Mouse (Mus musculus) neural tube, embryonic 12.5 days (tissue): ENCODE measurements around the gene Cacna1d. TPM values are rescaled to one million over a fixed set of nuclear protein-coding genes. Genes with fewer than 3 reads are reported as not detected.

Source experiments
- ATAC-seq: fragments of 200-750 bp; cut with Nextera tagmentation; 2 replicates; pipeline ENCODE4 v1.8.0; 2017; ENCODE audit warnings: low read depth, mild to moderate bottlenecking, moderate TSS enrichment, moderate library complexity; ENCODE audit not compliant: low FRiP score
- H3K27ac ChIP-seq: fragments of 300-500 bp; sonication (generic); 2 replicates; pipeline ENCODE4 v1.5.1; 2016
- H3K27me3 ChIP-seq: fragments of 300-500 bp; sonication (generic); replicated peaks from 2 replicates; pipeline ENCODE4 v1.6.1; 2016; ENCODE audit warnings: mild to moderate bottlenecking
- H3K36me3 ChIP-seq: fragments of 300-500 bp; sonication (generic); 2 replicates; pipeline ENCODE4 v1.6.1; 2016; ENCODE audit warnings: mild to moderate bottlenecking
- H3K4me1 ChIP-seq: fragments of 300-500 bp; sonication (generic); 2 replicates; pipeline ENCODE4 v1.6.1; 2016
- H3K4me2 ChIP-seq: fragments of 300-500 bp; sonication (generic); replicated peaks from 2 replicates; pipeline ENCODE4 v1.6.1; 2016; ENCODE audit warnings: mild to moderate bottlenecking
- H3K4me3 ChIP-seq: fragments of 300-500 bp; sonication (generic); 2 replicates; pipeline ENCODE4 v1.5.1; 2016
- H3K9ac ChIP-seq: fragments of 300-500 bp; sonication (generic); 2 replicates; pipeline ENCODE4 v1.6.1; 2016; ENCODE audit warnings: mild to moderate bottlenecking
- H3K9me3 ChIP-seq: fragments of 300-500 bp; sonication (generic); 2 replicates; pipeline ENCODE4 v1.6.1; 2016; ENCODE audit warnings: mild to moderate bottlenecking
- WGBS: fragments of 180-500 bp; shearing (Covaris S2); methylation state at CpG from one replicate; pipeline ENCODE4 v1.1.7; 2016; 5-methylcytosine and 5-hydroxymethylcytosine counted together
- polyA plus RNA-seq: library from polyadenylated mRNA; unstranded; fragments of >200 nt; fragmentation: Nextera tagmentation; extraction: Ambion mirVana; gene quantifications from 2 replicates; pipeline ENCODE4 v1.2.1, GENCODE M21; 2016

Gene Cacna1d
- polyA plus RNA-seq, 1 experiment from 2014 or later = 3.0 TPM

DNA sequence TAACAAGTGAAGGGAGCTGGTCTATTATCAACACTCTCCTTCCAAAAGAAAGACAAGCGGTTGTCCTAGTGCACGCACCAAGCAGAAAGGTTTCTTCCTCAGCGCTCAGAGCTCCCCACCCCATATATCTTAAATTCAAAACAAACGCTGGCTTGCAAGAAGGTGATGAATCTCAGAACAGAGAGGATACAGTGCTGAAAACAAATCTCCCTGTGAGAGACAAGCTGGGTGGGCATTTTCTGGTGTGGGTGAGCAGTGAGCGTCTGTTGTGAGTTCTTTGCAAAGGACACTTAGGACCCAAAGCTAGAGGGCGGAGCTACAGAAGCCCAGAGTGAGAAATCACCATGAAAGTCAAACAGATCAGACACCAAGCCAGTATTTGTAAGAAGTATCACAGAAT lies 72.2 kb downstream of the Cacna1d start:
- no peaks in the 10 kb centered on the region for H3K36me3 ChIP-seq
- no peaks in the 10 kb centered on the region for H3K9me3 ChIP-seq
- no peak overlapping the region for H3K4me3 ChIP-seq
- H3K9ac ChIP-seq = no peak overlapping the region
- H3K4me1 ChIP-seq = no peaks in the 10 kb centered on the region
- 0 out of 2 replicates have a peak, but pooled peaks have one; percentile 29 for ATAC-seq
- 55% methylated on average over 6 of the region's 6 CpGs for WGBS
- no peaks in the 10 kb centered on the region for H3K27me3 ChIP-seq
- no peak overlapping the region for H3K27ac ChIP-seq
- H3K4me2 ChIP-seq = no peak overlapping the region

DNA sequence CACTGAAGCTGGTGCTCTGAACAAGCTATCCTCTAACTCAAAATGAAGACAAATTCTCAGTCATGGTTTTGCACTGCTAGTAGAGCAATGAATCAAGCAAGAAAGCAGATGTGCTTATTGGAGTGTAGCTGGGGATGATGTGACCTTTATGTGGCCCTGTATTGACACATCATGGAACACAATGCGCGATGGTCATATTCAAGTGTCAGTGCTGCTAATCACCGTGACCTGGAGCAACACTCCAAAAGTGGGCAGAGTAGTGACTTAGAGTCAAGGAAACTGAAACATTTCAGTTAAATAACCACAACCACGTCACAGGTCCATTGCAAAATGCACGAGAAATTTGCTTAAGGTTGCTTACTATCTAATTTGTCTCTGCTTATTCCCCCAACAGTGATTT lies 75.4 kb downstream of the Cacna1d start:
- 91% methylated on average over 5 of the region's 5 CpGs for WGBS
- Histone ChIP-seq H3K4me1 (no peaks in the 10 kb centered on the region), H3K36me3 (no peaks in the 10 kb centered on the region), H3K27me3 (no peaks in the 10 kb centered on the region), H3K9ac (no peak overlapping the region), H3K27ac (no peak overlapping the region), H3K4me3 (no peak overlapping the region), H3K4me2 (no peak overlapping the region), H3K9me3 (no peaks in the 10 kb centered on the region)
- ATAC-seq = no peak

DNA sequence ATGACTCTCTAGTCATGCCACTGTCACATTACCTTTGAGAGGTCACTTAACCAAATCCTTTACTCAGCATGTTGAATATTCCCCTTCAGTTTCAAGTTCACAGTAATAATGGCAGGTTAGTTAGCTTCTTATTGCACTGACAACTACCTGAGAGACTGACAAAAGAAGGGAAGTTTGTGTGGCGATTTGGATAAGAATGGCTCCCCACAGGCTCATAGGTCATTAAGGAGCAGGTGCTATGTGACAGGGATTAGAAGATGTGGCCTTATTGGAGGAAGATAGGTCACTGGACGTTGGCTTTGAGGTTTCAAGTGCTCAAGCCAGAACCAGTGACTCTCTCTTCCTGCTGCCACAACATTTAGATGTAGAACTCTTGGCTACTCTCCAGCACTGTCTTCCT lies 77.1 kb downstream of the Cacna1d start:
- Histone ChIP-seq H3K27me3 (no peaks in the 10 kb centered on the region), H3K27ac (no peak overlapping the region), H3K9me3 (no peaks in the 10 kb centered on the region), H3K4me3 (no peak overlapping the region), H3K36me3 (no peaks in the 10 kb centered on the region), H3K4me2 (no peak overlapping the region), H3K4me1 (no peaks in the 10 kb centered on the region), H3K9ac (no peak overlapping the region)
- WGBS = 84% methylated on average over 2 of the region's 2 CpGs
- ATAC-seq = no peak

DNA sequence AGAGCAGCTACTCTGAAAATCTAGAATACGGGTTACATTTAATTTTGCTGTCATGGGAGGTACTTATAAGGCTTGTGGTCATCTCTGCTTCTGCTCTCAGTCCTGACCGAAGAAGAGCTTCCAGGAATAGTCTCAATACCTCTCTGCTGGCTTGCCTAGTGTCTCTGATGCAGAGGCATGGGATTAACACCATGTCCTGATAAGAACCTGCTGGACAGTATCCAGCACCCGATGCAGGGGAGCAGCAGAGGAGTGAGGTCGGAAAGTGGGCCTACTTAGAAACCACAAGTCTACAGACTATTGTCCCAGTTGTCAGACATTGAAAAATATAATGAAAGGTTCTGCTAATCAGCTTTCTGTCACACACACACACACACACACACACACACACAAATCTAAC lies 81.9 kb downstream of the Cacna1d start:
- Histone ChIP-seq H3K9ac (no peak overlapping the region), H3K36me3 (no peaks in the 10 kb centered on the region), H3K9me3 (no peaks in the 10 kb centered on the region), H3K4me1 (no peaks in the 10 kb centered on the region), H3K4me2 (no peak overlapping the region), H3K27me3 (no peaks in the 10 kb centered on the region), H3K4me3 (no peak overlapping the region), H3K27ac (no peak overlapping the region)
- no peak for ATAC-seq
- 92% methylated on average over 4 of the region's 4 CpGs for WGBS

DNA sequence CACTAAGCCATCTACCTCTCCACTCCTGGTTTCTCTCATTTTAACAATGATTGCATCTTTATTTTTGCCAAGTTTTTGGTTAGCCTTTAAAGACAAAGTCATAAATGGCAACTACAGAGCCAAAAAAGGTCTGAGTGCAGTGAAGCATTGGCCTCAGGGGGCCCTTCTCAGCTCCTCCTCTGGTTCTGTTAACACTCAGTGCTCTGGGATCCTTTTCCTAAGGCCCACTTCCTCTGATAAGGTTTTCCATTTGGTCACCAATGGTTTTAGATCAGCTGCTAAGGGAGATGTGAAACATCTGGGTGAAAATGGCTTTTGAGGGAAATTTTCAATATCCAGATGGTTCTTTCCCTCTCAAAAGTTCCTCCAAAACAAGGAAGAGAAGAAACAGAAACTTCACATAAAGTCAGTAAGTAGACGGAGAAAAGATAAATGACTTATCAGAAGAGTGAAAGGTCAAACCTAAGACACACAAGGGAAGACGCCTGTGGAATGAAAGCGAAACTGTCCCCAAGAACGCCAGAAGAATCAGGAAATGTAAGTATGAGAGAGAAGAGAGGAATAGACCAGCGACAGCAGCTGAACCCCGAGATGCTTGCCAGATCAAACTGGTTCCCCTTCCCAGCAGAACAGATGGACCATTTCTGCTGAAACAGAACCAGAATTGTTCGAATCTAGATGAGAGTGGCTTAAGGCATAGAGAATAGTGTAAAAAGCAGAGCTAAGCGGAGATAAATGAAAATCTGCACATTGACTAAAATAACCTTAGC lies 85.6 kb downstream of the Cacna1d start:
- H3K36me3 ChIP-seq = no peaks in the 10 kb centered on the region
- H3K4me3 ChIP-seq = no peak overlapping the region
- no peak overlapping the region for H3K27ac ChIP-seq
- no peak for ATAC-seq
- no peak overlapping the region for H3K9ac ChIP-seq
- 87% methylated on average over 8 of the region's 8 CpGs for WGBS
- H3K4me1 ChIP-seq = no peaks in the 10 kb centered on the region
- H3K9me3 ChIP-seq = no peaks in the 10 kb centered on the region
- H3K27me3 ChIP-seq = no peaks in the 10 kb centered on the region
- H3K4me2 ChIP-seq = no peak overlapping the region

DNA sequence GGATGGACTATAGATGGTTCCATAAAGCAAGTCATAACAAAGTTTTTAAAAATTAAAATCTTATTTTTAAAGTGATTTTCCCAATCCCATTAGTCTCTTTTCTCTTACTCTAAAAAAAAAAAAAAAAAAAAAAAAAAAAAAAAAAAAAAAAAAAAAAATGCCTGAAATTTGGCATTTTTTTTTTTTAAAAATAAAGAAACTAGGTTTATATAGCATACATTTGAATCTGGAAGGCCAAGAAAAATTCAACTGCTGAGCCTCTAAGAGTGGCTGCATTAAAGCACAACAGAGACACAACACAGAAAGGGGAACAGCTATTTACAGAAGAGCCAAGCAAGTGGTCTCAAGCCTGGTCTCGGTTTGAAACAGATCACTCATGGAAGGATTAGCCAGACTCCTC lies 112.9 kb downstream of the Cacna1d start:
- ATAC-seq = no peak
- H3K27ac ChIP-seq = no peak overlapping the region
- WGBS = 79% methylated on average over 1 of the region's 1 CpGs
- no peak overlapping the region for H3K4me2 ChIP-seq
- no peaks in the 10 kb centered on the region for H3K36me3 ChIP-seq
- no peak overlapping the region for H3K4me3 ChIP-seq
- no peaks in the 10 kb centered on the region for H3K9me3 ChIP-seq
- no peak overlapping the region for H3K9ac ChIP-seq
- no peaks in the 10 kb centered on the region for H3K4me1 ChIP-seq
- H3K27me3 ChIP-seq = no peaks in the 10 kb centered on the region

DNA sequence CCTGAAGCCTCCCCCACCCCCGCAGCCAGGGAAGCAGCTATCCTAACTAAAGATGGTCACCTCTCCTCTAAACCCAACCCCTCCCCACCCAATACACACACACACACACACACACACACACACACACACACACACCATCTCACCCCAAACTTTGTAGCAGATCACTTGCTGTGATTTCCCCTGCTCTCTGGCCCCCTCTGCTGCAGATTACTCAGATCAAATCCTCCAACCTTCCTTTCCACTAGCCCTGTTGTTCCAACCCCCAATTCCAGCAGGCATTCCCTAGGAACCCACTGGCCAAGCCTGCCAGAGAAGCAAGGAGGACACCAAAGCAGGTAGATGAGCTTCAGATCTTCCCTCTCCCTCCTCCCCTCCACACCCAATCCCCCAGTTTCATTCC lies 118.4 kb downstream of the Cacna1d start:
- Histone ChIP-seq H3K4me1 (no peaks in the 10 kb centered on the region), H3K9ac (no peak overlapping the region), H3K4me2 (no peak overlapping the region), H3K4me3 (no peak overlapping the region), H3K27ac (no peak overlapping the region), H3K36me3 (no peaks in the 10 kb centered on the region), H3K27me3 (no peaks in the 10 kb centered on the region), H3K9me3 (no peaks in the 10 kb centered on the region)
- no peak for ATAC-seq
- WGBS = 19% methylated on average over 1 of the region's 1 CpGs

DNA sequence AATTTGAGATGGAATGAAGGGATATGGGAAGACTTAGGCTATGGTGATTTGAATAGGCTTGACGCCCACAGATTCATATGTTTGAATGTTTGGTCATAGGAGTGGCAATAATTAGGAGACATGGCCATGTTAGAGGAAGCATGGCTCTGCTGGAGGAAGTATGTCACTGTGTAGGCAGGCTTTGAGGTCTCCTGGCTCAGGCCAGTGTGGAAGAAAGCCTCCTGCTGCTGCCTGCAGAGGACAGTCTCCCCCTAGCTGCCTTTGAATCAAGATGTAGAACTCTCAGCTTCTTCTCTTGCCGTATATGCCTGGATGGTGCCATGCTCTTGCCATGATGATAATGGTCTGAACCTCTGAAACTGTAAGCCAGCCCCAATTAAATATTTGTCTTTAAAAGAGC lies 120.2 kb downstream of the Cacna1d start:
- H3K36me3 ChIP-seq = no peaks in the 10 kb centered on the region
- no peaks in the 10 kb centered on the region for H3K4me1 ChIP-seq
- no peaks in the 10 kb centered on the region for H3K9me3 ChIP-seq
- no peak overlapping the region for H3K27ac ChIP-seq
- H3K4me3 ChIP-seq = no peak overlapping the region
- H3K9ac ChIP-seq = no peak overlapping the region
- no peaks in the 10 kb centered on the region for H3K27me3 ChIP-seq
- H3K4me2 ChIP-seq = no peak overlapping the region
- WGBS = 89% methylated on average over 2 of the region's 2 CpGs
- ATAC-seq = no peak

DNA sequence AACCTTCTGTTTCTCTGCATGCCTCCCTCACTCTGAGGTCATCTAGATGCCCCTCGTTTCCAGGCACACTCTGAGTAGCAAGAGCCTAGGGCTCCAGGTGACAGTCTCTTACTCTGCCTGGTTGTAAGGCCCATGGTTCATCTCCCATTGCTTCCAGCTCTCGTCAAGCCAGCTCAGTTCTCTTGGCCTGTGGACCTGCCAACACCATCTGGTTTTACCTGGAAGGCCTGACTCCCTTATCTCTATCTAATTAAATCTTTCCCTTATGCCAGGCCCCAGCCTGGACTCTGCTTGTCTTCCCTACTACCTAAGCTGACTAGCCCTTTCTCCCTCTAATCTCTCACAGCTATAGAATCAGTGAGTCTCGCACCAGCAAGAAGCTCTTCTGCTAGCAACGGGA lies 124.2 kb downstream of the Cacna1d start:
- no peaks in the 10 kb centered on the region for H3K9me3 ChIP-seq
- no peak overlapping the region for H3K9ac ChIP-seq
- no peak for ATAC-seq
- H3K4me3 ChIP-seq = no peak overlapping the region
- H3K27me3 ChIP-seq = no peaks in the 10 kb centered on the region
- no peaks in the 10 kb centered on the region for H3K4me1 ChIP-seq
- H3K4me2 ChIP-seq = no peak overlapping the region
- H3K27ac ChIP-seq = no peak overlapping the region
- WGBS = 84% methylated on average over 4 of the region's 4 CpGs
- no peaks in the 10 kb centered on the region for H3K36me3 ChIP-seq

DNA sequence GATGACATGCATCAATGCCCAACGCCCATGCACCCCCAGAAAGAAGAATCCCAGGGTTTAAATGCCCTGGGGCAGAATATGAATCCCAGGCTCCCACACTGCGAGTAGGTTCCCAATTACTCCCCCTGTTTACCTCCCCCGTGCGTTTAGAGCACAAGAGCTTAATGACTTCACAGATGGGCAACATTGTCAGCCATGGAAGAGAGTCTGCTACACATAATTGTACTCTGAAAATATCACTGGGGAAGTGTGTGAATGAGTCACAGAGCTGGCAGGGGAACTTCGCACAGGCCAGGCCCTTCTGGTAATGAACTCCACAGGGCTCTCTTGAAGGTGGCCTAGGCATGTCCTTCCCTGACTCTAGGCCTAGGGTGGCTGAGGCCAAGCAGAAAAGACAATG lies 125.4 kb downstream of the Cacna1d start:
- no peak for ATAC-seq
- no peaks in the 10 kb centered on the region for H3K9me3 ChIP-seq
- H3K36me3 ChIP-seq = no peaks in the 10 kb centered on the region
- H3K4me3 ChIP-seq = no peak overlapping the region
- H3K27ac ChIP-seq = no peak overlapping the region
- 67% methylated on average over 5 of the region's 5 CpGs for WGBS
- H3K4me1 ChIP-seq = no peaks in the 10 kb centered on the region
- no peak overlapping the region for H3K9ac ChIP-seq
- H3K4me2 ChIP-seq = no peak overlapping the region
- no peaks in the 10 kb centered on the region for H3K27me3 ChIP-seq

DNA sequence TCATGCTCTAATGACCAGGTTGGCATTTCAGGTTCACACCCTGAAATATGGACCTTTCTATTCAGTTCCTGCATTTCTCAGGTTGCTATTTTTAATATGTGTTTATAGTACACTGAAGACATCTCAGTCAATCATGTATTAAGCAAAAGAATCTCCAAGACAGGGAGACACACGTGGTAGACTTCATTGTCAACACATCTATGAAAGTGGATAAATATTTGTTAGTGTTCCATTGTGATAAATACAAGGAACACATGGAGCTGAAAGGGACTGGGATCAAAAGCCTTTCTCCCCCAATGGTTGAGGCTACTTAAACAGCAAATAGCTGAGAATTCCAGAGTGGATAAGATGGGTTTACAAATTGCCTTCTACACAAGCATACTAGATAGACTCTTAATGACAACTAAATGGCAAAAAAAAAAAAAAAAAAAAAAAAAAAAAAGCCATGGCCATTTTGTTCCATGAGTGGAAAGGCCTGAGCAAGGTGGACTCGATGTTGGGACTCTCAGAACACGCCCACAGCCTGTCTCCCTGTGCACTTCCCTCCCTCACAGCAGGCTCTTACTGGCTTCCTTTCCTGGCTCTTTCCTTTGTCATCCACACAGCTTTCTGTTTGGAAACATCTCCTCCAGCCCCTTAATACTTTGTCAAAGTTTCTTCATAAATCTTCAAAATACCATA lies 127.6 kb downstream of the Cacna1d start:
- H3K9me3 ChIP-seq = no peaks in the 10 kb centered on the region
- no peaks in the 10 kb centered on the region for H3K27me3 ChIP-seq
- no peak overlapping the region for H3K9ac ChIP-seq
- no peak overlapping the region for H3K4me2 ChIP-seq
- no peaks in the 10 kb centered on the region for H3K36me3 ChIP-seq
- H3K4me1 ChIP-seq = no peaks in the 10 kb centered on the region
- 64% methylated on average over 3 of the region's 3 CpGs for WGBS
- no peak overlapping the region for H3K27ac ChIP-seq
- no peak for ATAC-seq
- no peak overlapping the region for H3K4me3 ChIP-seq

DNA sequence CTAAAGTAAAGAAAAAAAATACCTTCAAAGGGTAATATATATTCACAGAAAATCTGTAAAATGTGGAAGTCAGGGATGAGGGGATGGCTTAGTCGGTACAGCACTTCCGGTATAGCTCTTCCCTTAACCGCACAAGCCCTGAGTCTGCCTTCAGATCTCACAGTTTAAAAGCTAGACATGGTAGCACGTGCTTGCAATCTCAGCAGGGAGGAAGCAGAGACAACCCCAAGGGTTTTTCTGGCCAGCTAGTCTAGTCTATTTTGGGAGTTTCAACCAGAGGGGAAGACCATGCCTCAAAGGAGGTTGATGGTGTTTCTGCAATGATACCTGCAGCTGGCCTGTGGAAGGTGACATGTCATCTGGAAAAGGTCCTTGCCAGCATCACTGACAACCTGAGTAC lies 128.9 kb downstream of the Cacna1d start:
- ATAC-seq = no peak
- 87% methylated on average over 4 of the region's 4 CpGs for WGBS
- H3K9ac ChIP-seq = no peak overlapping the region

DNA sequence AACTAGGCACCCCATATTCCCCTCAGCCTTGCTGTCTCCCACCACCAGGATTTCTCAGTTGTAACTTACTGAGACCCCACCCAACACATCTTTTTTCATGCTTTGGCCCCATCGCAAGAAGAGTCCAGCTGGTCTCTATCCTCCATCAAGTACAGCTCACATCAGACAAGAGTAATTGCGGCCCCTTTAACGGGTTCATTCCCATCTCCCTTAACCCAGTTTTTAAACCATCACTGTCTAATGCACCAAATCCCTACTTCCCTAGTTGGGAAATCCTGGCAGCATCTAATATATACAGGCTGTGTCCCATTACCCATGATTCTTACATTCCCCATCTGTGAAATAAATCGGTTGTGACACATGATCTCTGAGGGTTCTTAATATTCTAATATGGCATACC lies 130.8 kb downstream of the Cacna1d start:
- no peak overlapping the region for H3K4me2 ChIP-seq
- no peak overlapping the region for H3K27ac ChIP-seq
- no peaks in the 10 kb centered on the region for H3K36me3 ChIP-seq
- H3K9me3 ChIP-seq = no peaks in the 10 kb centered on the region
- H3K27me3 ChIP-seq = no peaks in the 10 kb centered on the region
- 86% methylated on average over 4 of the region's 4 CpGs for WGBS
- H3K9ac ChIP-seq = no peak overlapping the region
- H3K4me3 ChIP-seq = no peak overlapping the region
- no peaks in the 10 kb centered on the region for H3K4me1 ChIP-seq
- no peak for ATAC-seq

More for the DNA sequence above, 128.9 kb downstream of the Cacna1d start:
- H3K4me2 ChIP-seq = no peak overlapping the region
- no peaks in the 10 kb centered on the region for H3K9me3 ChIP-seq
- H3K27ac ChIP-seq = no peak overlapping the region
- no peaks in the 10 kb centered on the region for H3K36me3 ChIP-seq
- no peaks in the 10 kb centered on the region for H3K4me1 ChIP-seq
- H3K27me3 ChIP-seq = no peaks in the 10 kb centered on the region
- H3K4me3 ChIP-seq = no peak overlapping the region
